Mouse (Mus musculus): Measurements from ENCODE around the gene Edem2.
A peak's percentile ranks its signal among the peaks of the same experiment; 100 is the strongest.

DNA sequence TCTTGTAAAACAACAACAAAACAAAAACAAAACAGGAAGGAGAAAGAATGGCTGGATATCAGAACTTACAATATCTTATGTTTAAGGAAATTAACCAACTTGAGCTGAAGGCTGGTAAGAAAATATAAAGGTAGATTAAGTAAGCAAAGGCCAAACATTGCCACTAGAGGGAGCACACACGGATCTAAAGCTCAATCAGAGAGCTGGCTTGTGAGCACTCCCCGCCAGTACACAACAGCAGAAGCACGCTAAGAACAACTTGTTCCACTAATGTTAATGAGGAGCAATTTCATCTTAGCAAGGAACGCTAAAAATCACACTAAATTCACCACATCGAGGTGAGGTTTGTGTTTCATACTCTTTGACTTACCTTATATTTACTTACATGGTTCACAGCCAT is 66.2 kb downstream of the Edem2 start:
- TF ChIP-seq POLR2A (IDR thresholded peaks at IDR 0.05; ENCODE audit: borderline replicate concordance, insufficient read depth, low read length) = no peak
- TF ChIP-seq CTCF (IDR thresholded peaks at IDR 0.05; ENCODE audit: borderline replicate concordance, insufficient read depth, low read depth, low read length) = peak; percentile 65

Measured in cerebellum, adult 2 months (tissue).